In genomic region chr1:97714334-97714868, GRCm38 (mm10) we compare ENCODE assay signal across 29 mouse cellular contexts. TPM values are rescaled to one million over a fixed set of nuclear protein-coding genes. Genes with fewer than 3 reads are reported as not detected.
DNase-seq lines count a peak whose midpoint lies in the region; ATAC-seq and TF ChIP-seq lines count a peak whose summit lies in the region.
"Had no signal": no experiment of that assay in that cellular context is flagged by ENCODE, and none has a peak within 500 bp of the region (broad histone marks: within the 10 kb centered on the region; RNA-seq: fewer than 3 reads in every experiment).

No protein-coding gene starts in this region.

- H3K9ac ChIP-seq in forebrain, embryonic 13.5 days, result no peak overlapping the region
- H3K9ac ChIP-seq in midbrain, embryonic 11.5 days (ENCODE audit: low read length), result no peak overlapping the region
- no peak overlapping the region for H3K9ac ChIP-seq in midbrain, embryonic 14.5 days (replicated peaks; ENCODE audit: low read length)
- H3K9ac ChIP-seq in MEL (ENCODE audit: control insufficient read depth, low read depth, low read length, poor library complexity, severe bottlenecking), result no peak overlapping the region
- H3K9ac ChIP-seq: embryonic facial prominence, embryonic 12.5 days; embryonic facial prominence, embryonic 15.5 days; hindbrain, embryonic 13.5 days; intestine, embryonic 15.5 days had no signal

- ATAC-seq in forebrain, embryonic 13.5 days, result peak; percentile 90
- no peak for ATAC-seq in midbrain, embryonic 11.5 days (ENCODE audit: low FRiP score)
- no peak for ATAC-seq in midbrain, embryonic 14.5 days (ENCODE audit: low FRiP score, low TSS enrichment)
- ATAC-seq: activated CD4-positive, CD25-positive, alpha-beta regulatory T cell, adult 4 months; hindbrain, embryonic 16.5 days; intestine, embryonic 15.5 days had no signal

- no peak overlapping the region; the same call in 1 of the 2 replicates for H3K27ac ChIP-seq in forebrain, embryonic 13.5 days
- H3K27ac ChIP-seq in forebrain, embryonic 10.5 days, result no peak overlapping the region
- H3K27ac ChIP-seq in midbrain, embryonic 11.5 days (ENCODE audit: low read depth, low read length), result no peak overlapping the region
- H3K27ac ChIP-seq in midbrain, embryonic 14.5 days (replicated peaks; ENCODE audit: low read depth, low read length), result no peak overlapping the region
- no peak overlapping the region for H3K27ac ChIP-seq in MEL (ENCODE audit: control insufficient read depth, low read depth, low read length)
- no peak overlapping the region for H3K27ac ChIP-seq in layer of hippocampus, adult 2 months
- H3K27ac ChIP-seq: embryonic facial prominence, embryonic 12.5 days; embryonic facial prominence, embryonic 15.5 days; heart, adult 2 months; heart, embryonic 10.5 days; hindbrain, embryonic 10.5 days; hindbrain, embryonic 13.5 days; intestine, embryonic 15.5 days had no signal

- no peaks in the 10 kb centered on the region for H3K27me3 ChIP-seq in forebrain, embryonic 13.5 days
- H3K27me3 ChIP-seq in forebrain, embryonic 10.5 days (ENCODE audit: poor library complexity, severe bottlenecking), result no peaks in the 10 kb centered on the region
- no peaks in the 10 kb centered on the region for H3K27me3 ChIP-seq in midbrain, embryonic 11.5 days (ENCODE audit: control insufficient read depth, insufficient read depth, low read length)
- no peaks in the 10 kb centered on the region for H3K27me3 ChIP-seq in midbrain, embryonic 14.5 days (ENCODE audit: control insufficient read depth, insufficient read depth, low read length)
- H3K27me3 ChIP-seq in MEL (ENCODE audit: control insufficient read depth in 1 of 2, insufficient read depth in 2 of 2, low read length in 2 of 2), result no peaks in the 10 kb centered on the region
- H3K27me3 ChIP-seq: embryonic facial prominence, embryonic 12.5 days; embryonic facial prominence, embryonic 15.5 days; hindbrain, embryonic 13.5 days; intestine, embryonic 15.5 days had no signal

- H3K36me3 ChIP-seq in forebrain, embryonic 13.5 days (ENCODE audit: poor library complexity, severe bottlenecking), result peaks cover 51% of the 10 kb centered on the region
- peaks cover 85% of the 10 kb centered on the region for H3K36me3 ChIP-seq in forebrain, embryonic 10.5 days (replicated peaks)
- peaks cover 2% of the 10 kb centered on the region; the same call in 1 of the 2 replicates for H3K36me3 ChIP-seq in midbrain, embryonic 11.5 days (ENCODE audit: control insufficient read depth, insufficient read depth, low read length)
- peaks cover 71% of the 10 kb centered on the region for H3K36me3 ChIP-seq in midbrain, embryonic 14.5 days (ENCODE audit: control insufficient read depth, insufficient read depth, low read length)
- H3K36me3 ChIP-seq in MEL (ENCODE audit: control insufficient read depth in 1 of 2, insufficient read depth in 2 of 2, low read length in 2 of 2), result peaks cover 0 to 54% of the 10 kb centered on the region in 2 experiments; a peak in 2 of 4 replicates

- TF ChIP-seq EP300 in MEL (IDR thresholded peaks at IDR 0.05; ENCODE audit: low read depth in 1 of 2, low read length in 2 of 2), result no peak

- peaks cover 9% of the 10 kb centered on the region; the same call in 1 of the 2 replicates for H3K4me1 ChIP-seq in forebrain, embryonic 13.5 days
- no peaks in the 10 kb centered on the region for H3K4me1 ChIP-seq in forebrain, embryonic 10.5 days
- no peaks in the 10 kb centered on the region for H3K4me1 ChIP-seq in midbrain, embryonic 11.5 days (ENCODE audit: control insufficient read depth, insufficient read depth, low read length)
- H3K4me1 ChIP-seq in midbrain, embryonic 14.5 days (ENCODE audit: control insufficient read depth, insufficient read depth, low read length), result no peaks in the 10 kb centered on the region
- H3K4me1 ChIP-seq in MEL (ENCODE audit: control insufficient read depth in 1 of 2, insufficient read depth in 2 of 2, low read length in 2 of 2), result no peaks in the 10 kb centered on the region
- H3K4me1 ChIP-seq: embryonic facial prominence, embryonic 12.5 days; embryonic facial prominence, embryonic 15.5 days; heart, embryonic 10.5 days; hindbrain, embryonic 10.5 days; hindbrain, embryonic 13.5 days; intestine, embryonic 15.5 days had no signal

- TF ChIP-seq RAD21 in MEL (IDR thresholded peaks at IDR 0.05; ENCODE audit: low read depth, low read length), result no peak

- H3K4me2 ChIP-seq in forebrain, embryonic 13.5 days, result no peak overlapping the region
- no peak overlapping the region for H3K4me2 ChIP-seq in midbrain, embryonic 11.5 days
- no peak overlapping the region for H3K4me2 ChIP-seq in midbrain, embryonic 14.5 days (ENCODE audit: low read length)
- H3K4me2 ChIP-seq: embryonic facial prominence, embryonic 12.5 days; embryonic facial prominence, embryonic 15.5 days; hindbrain, embryonic 13.5 days; intestine, embryonic 15.5 days had no signal

- no peak overlapping the region for H3K4me3 ChIP-seq in forebrain, embryonic 13.5 days
- no peak overlapping the region for H3K4me3 ChIP-seq in forebrain, embryonic 10.5 days
- no peak overlapping the region for H3K4me3 ChIP-seq in midbrain, embryonic 11.5 days (ENCODE audit: low read depth, low read length)
- H3K4me3 ChIP-seq in midbrain, embryonic 14.5 days (replicated peaks; ENCODE audit: low read depth, low read length), result no peak overlapping the region
- H3K4me3 ChIP-seq in MEL (ENCODE audit: control insufficient read depth in 1 of 2, insufficient read depth in 1 of 2, low read depth in 2 of 2, low read length in 2 of 2), result no peak overlapping the region
- no peak overlapping the region for H3K4me3 ChIP-seq in layer of hippocampus, adult 2 months
- H3K4me3 ChIP-seq: embryonic facial prominence, embryonic 12.5 days; embryonic facial prominence, embryonic 15.5 days; heart, adult 2 months; heart, embryonic 10.5 days; hindbrain, embryonic 10.5 days; hindbrain, embryonic 13.5 days; intestine, embryonic 15.5 days had no signal

- no peak for TF ChIP-seq CTCF in MEL (IDR thresholded peaks at IDR 0.05 in 2 of 3, conservative IDR thresholded peaks at IDR 0.05 in 1 of 3; ENCODE audit: control insufficient read depth in 1 of 3, insufficient read depth in 1 of 3, low read depth in 2 of 3, low read length in 3 of 3, poor library complexity in 1 of 3, severe bottlenecking in 1 of 3)
- no peak for TF ChIP-seq CTCF in brain, embryonic 14.5 days (IDR thresholded peaks at IDR 0.05; ENCODE audit: borderline replicate concordance, extremely low read depth, insufficient read depth, insufficient read length)
- TF ChIP-seq CTCF in layer of hippocampus, adult 2 months (conservative IDR thresholded peaks at IDR 0.05), result no peak

- no peak for TF ChIP-seq POLR2A in MEL (IDR thresholded peaks at IDR 0.05; ENCODE audit: control insufficient read depth in 1 of 2, insufficient read depth in 1 of 2, low read depth in 1 of 2, low read length in 2 of 2, poor library complexity in 1 of 2)
- no peak for TF ChIP-seq POLR2A in brain, embryonic 14.5 days (IDR thresholded peaks at IDR 0.05; ENCODE audit: borderline replicate concordance, extremely low read depth, insufficient read depth, insufficient read length, poor library complexity, severe bottlenecking)

- H3K79me2 ChIP-seq in MEL (ENCODE audit: control insufficient read depth, insufficient read depth, low read length, poor library complexity), result no peaks in the 10 kb centered on the region

- 46% methylated on average over 11 of the region's 11 CpGs for WGBS in forebrain, embryonic 13.5 days
- 92% methylated on average over 11 of the region's 11 CpGs for WGBS in forebrain, embryonic 10.5 days
- WGBS in midbrain, embryonic 11.5 days, result 90% methylated on average over 11 of the region's 11 CpGs
- WGBS in midbrain, embryonic 14.5 days, result 82% methylated on average over 11 of the region's 11 CpGs

- no peaks in the 10 kb centered on the region for H3K9me3 ChIP-seq in forebrain, embryonic 13.5 days (replicated peaks)
- no peaks in the 10 kb centered on the region for H3K9me3 ChIP-seq in forebrain, embryonic 10.5 days
- H3K9me3 ChIP-seq in midbrain, embryonic 11.5 days (ENCODE audit: control insufficient read depth, low read length), result no peaks in the 10 kb centered on the region
- H3K9me3 ChIP-seq in midbrain, embryonic 14.5 days (ENCODE audit: control insufficient read depth, low read length), result no peaks in the 10 kb centered on the region
- no peaks in the 10 kb centered on the region for H3K9me3 ChIP-seq in MEL (replicated peaks; ENCODE audit: insufficient read depth, low read length)
- H3K9me3 ChIP-seq: embryonic facial prominence, embryonic 12.5 days; embryonic facial prominence, embryonic 15.5 days; heart, embryonic 10.5 days; hindbrain, embryonic 10.5 days; hindbrain, embryonic 13.5 days; intestine, embryonic 15.5 days had no signal

- DNase-seq in forebrain, embryonic 10.5 days (ENCODE audit: extremely low spot score, low spot score), result no peak
- peak; percentile 28 for DNase-seq in midbrain, embryonic 11.5 days (ENCODE audit: low spot score, missing footprints)
- DNase-seq in midbrain, embryonic 14.5 days, result no peak
- DNase-seq in MEL (ENCODE audit: low read depth, low spot score), result no peak
- DNase-seq in brain, embryonic 14.5 days (ENCODE audit: low read depth), result peak; percentile 86
- no peak for DNase-seq in thymus, postnatal 10 days (ENCODE audit: low spot score in 2 of 2)
- no peak for DNase-seq in layer of hippocampus, adult 2 months (ENCODE audit: low spot score in 2 of 2)
- DNase-seq: adrenal gland, adult 8-10 months; adrenal gland, postnatal 25 days; B cell, adult 2 months; cerebellum, adult 11 months; cerebellum, adult 2 months; cerebellum, adult 9-11 months; cerebellum, postnatal 25 days; gastrocnemius, postnatal 10 days; gastrocnemius, postnatal 36 days; heart, adult 2 months; heart, postnatal 10 days; heart, postnatal 36 days; kidney, adult 11 months had no signal

RNA-seq across cellular contexts. Expression of gene D1Ertd622e, which starts 52.5 kb away (rescaled TPM):
- polyA plus RNA-seq in forebrain, embryonic 13.5 days (2015; fragmentation: Nextera tagmentation; extraction: Ambion mirVana), result 47.4 and 51.2 TPM in 2 replicates
- polyA plus RNA-seq in forebrain, embryonic 10.5 days (2016; fragmentation: Nextera tagmentation; extraction: Ambion mirVana), result 28.3 and 28.7 TPM in 2 replicates
- polyA plus RNA-seq in midbrain, embryonic 11.5 days (2014; fragmentation: Nextera tagmentation; extraction: Ambion mirVana), result 55.5 and 59.3 TPM in 2 replicates
- polyA plus RNA-seq in midbrain, embryonic 14.5 days (2014; fragmentation: Nextera tagmentation; extraction: Ambion mirVana), result 60.7 and 67.5 TPM in 2 replicates
- 19.0 and 26.8 TPM in 2 replicates for total RNA-seq in MEL (2012; rRNA removed)
- 10 to 100 TPM; 46.5 to 53.9 TPM for polyA plus RNA-seq in MEL (2012; ENCODE audit: insufficient read depth in 1 of 2, insufficient read length in 2 of 2, low read depth in 1 of 2, low replicate concordance in 2 of 2, missing spikeins in 1 of 2)
- polyA plus RNA-seq in brain, embryonic 14.5 days (2012; rRNA removed), result 44.4 and 53.5 TPM in 2 replicates
- 10 to 100 TPM; 42.1 to 42.8 TPM for total RNA-seq in layer of hippocampus, adult 2 months (2021)

RNA-seq across cellular contexts. Expression of gene Gin1, which starts 55.6 kb away (rescaled TPM):
- 22.1 and 23.2 TPM in 2 replicates for polyA plus RNA-seq in forebrain, embryonic 13.5 days (2015; fragmentation: Nextera tagmentation; extraction: Ambion mirVana)
- polyA plus RNA-seq in forebrain, embryonic 10.5 days (2016; fragmentation: Nextera tagmentation; extraction: Ambion mirVana), result 17.4 and 20.4 TPM in 2 replicates
- polyA plus RNA-seq in midbrain, embryonic 11.5 days (2014; fragmentation: Nextera tagmentation; extraction: Ambion mirVana), result 14.2 and 16.2 TPM in 2 replicates
- 12.7 and 14.6 TPM in 2 replicates for polyA plus RNA-seq in midbrain, embryonic 14.5 days (2014; fragmentation: Nextera tagmentation; extraction: Ambion mirVana)
- total RNA-seq in MEL (2012; rRNA removed), result 12.3 and 13.6 TPM in 2 replicates
- polyA plus RNA-seq in MEL (2012; ENCODE audit: insufficient read depth in 1 of 2, insufficient read length in 2 of 2, low read depth in 1 of 2, low replicate concordance in 2 of 2, missing spikeins in 1 of 2), result 10 to 100 TPM in 1 of 2 experiments, not detected in 1; 20.6 TPM
- 6.7 and 6.8 TPM in 2 replicates for polyA plus RNA-seq in brain, embryonic 14.5 days (2012; rRNA removed)
- 10 to 100 TPM; 11.3 to 11.4 TPM for total RNA-seq in layer of hippocampus, adult 2 months (2021)

RNA-seq across cellular contexts. Expression of gene Ppip5k2, which starts 55.8 kb away (rescaled TPM):
- 44.8 and 51.7 TPM in 2 replicates for polyA plus RNA-seq in forebrain, embryonic 13.5 days (2015; fragmentation: Nextera tagmentation; extraction: Ambion mirVana)
- 48.8 and 51.1 TPM in 2 replicates for polyA plus RNA-seq in forebrain, embryonic 10.5 days (2016; fragmentation: Nextera tagmentation; extraction: Ambion mirVana)
- 43.6 and 50.5 TPM in 2 replicates for polyA plus RNA-seq in midbrain, embryonic 11.5 days (2014; fragmentation: Nextera tagmentation; extraction: Ambion mirVana)
- polyA plus RNA-seq in midbrain, embryonic 14.5 days (2014; fragmentation: Nextera tagmentation; extraction: Ambion mirVana), result 64.1 and 83.0 TPM in 2 replicates
- total RNA-seq in MEL (2012; rRNA removed), result 57.4 and 60.7 TPM in 2 replicates
- polyA plus RNA-seq in MEL (2012; ENCODE audit: insufficient read depth in 1 of 2, insufficient read length in 2 of 2, low read depth in 1 of 2, low replicate concordance in 2 of 2, missing spikeins in 1 of 2), result 100 to 1,000 TPM in 1 of 2 experiments, 10 to 100 TPM in 1; 47.2 to 651 TPM
- polyA plus RNA-seq in brain, embryonic 14.5 days (2012; rRNA removed), result 55.7 and 65.7 TPM in 2 replicates
- 10 to 100 TPM; 19.3 to 20.8 TPM for total RNA-seq in layer of hippocampus, adult 2 months (2021)

Comparison
In these comparisons a context has a peak if more than half of its experiments do, and no peak if none do; other contexts are left out.
1. DNase-seq: peak in midbrain, embryonic 11.5 days (single experiment) and brain, embryonic 14.5 days (single experiment); none in forebrain, embryonic 10.5 days (single experiment), midbrain, embryonic 14.5 days (single experiment), MEL (single experiment), thymus, postnatal 10 days (0 of 2) and layer of hippocampus, adult 2 months (0 of 2).